Mouse (Mus musculus) hindbrain, embryonic 16.5 days (tissue): Measurements from ENCODE around the gene Sdhc. TPM values are rescaled to one million over a fixed set of nuclear protein-coding genes. Genes with fewer than 3 reads are reported as not detected.
"Not testable (repeated sequence)": the region's sequence is repeated elsewhere in the genome, so short reads cannot be mapped to it uniquely, and the experiment has no call there.

Experiments used
- ATAC-seq: fragments of 200-750 bp; cut with Nextera tagmentation; 2 replicates; pipeline ENCODE4 v1.8.0; 2017; ENCODE audit warnings: moderate TSS enrichment, moderate library complexity
- H3K27ac ChIP-seq: fragments of 300-500 bp; sonication (generic); 2 replicates; pipeline ENCODE4 v1.5.1; 2014; ENCODE audit warnings: low read depth, mild to moderate bottlenecking, control low read depth, low read length, moderate library complexity
- H3K27me3 ChIP-seq: fragments of 300-500 bp; sonication (generic); replicated peaks from 2 replicates; pipeline ENCODE4 v1.6.1; 2014; ENCODE audit warnings: low read length; ENCODE audit not compliant: control insufficient read depth, insufficient read depth
- H3K36me3 ChIP-seq: fragments of 300-500 bp; sonication (generic); 2 replicates; pipeline ENCODE4 v1.6.1; 2014; ENCODE audit warnings: mild to moderate bottlenecking, low read length, moderate library complexity, mixed read lengths; ENCODE audit not compliant: control insufficient read depth, insufficient read depth
- H3K4me1 ChIP-seq: fragments of 300-500 bp; sonication (generic); 2 replicates; pipeline ENCODE4 v1.6.1; 2014; ENCODE audit warnings: low read depth, low read length; ENCODE audit not compliant: control insufficient read depth, insufficient read depth
- H3K4me2 ChIP-seq: fragments of 300-500 bp; sonication (generic); 2 replicates; pipeline ENCODE4 v1.6.1; 2014; ENCODE audit warnings: mild to moderate bottlenecking, low read length, control low read depth, moderate library complexity
- H3K4me3 ChIP-seq: fragments of 300-500 bp; sonication (generic); 2 replicates; pipeline ENCODE4 v1.5.1; 2014; ENCODE audit warnings: mild to moderate bottlenecking, low read length, control low read depth, moderate library complexity
- H3K9ac ChIP-seq: fragments of 300-500 bp; sonication (generic); 2 replicates; pipeline ENCODE4 v1.6.1; 2014; ENCODE audit warnings: low read depth, mild to moderate bottlenecking, control low read depth, low read length, moderate library complexity
- H3K9me3 ChIP-seq: fragments of 300-500 bp; sonication (generic); 2 replicates; pipeline ENCODE4 v1.6.1; 2014; ENCODE audit warnings: mild to moderate bottlenecking, low read length, moderate library complexity; ENCODE audit not compliant: control insufficient read depth
- WGBS: fragments of 180-500 bp; shearing (Covaris S2); extraction: QIAGEN DNeasy Blood & Tissue Kit; methylation state at CpG from one replicate; pipeline ENCODE4 v1.1.7; 2014; 5-methylcytosine and 5-hydroxymethylcytosine counted together
- microRNA-seq: library from miRNA; unstranded; fragments of <30 nt; microRNA quantifications from one replicate; pipeline ENCODE4, GENCODE M21; 2017
- polyA plus RNA-seq: library from polyadenylated mRNA; unstranded; fragments of >200 nt; fragmentation: Nextera tagmentation; extraction: Ambion mirVana; gene quantifications from 2 replicates; pipeline ENCODE4 v1.2.1, GENCODE M21; 2015

Gene Sdhc
- polyA plus RNA-seq, 1 experiment from 2014 or later: 316 TPM

GRCm38 (mm10) chr1:171081512-171082231 lies 68.7 kb downstream of the Sdhc start:
- H3K27me3 ChIP-seq: peaks cover 10% of the 10 kb centered on the region
- ATAC-seq: peak; percentile 50
- H3K9me3 ChIP-seq, H3K36me3 ChIP-seq, H3K9ac ChIP-seq, H3K4me1 ChIP-seq, H3K4me2 ChIP-seq, H3K4me3 ChIP-seq, H3K27ac ChIP-seq: not testable (repeated sequence)
- WGBS: 43% methylated on average over 9 of the region's 17 CpGs

DNA sequence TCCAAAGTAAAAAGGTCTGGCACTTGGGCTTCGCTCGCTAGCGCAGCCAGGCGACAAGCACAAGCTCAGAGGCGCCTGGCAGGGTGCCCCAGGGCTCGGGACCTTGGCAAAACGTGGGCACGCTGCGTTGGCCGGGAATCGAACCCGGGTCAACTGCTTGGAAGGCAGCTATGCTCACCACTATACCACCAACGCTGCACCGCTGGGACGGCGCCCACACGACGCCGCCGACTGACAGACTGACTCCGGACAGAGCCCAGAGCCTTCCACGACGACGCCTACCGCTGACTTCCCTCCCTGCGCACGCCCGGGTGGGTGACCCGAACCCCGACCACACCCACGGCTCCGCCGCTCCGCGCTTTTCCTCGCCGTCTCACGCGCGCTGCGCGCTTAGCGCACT lies 70.6 kb downstream of the Sdhc start:
- H3K4me3 ChIP-seq, H3K27me3 ChIP-seq, H3K4me2 ChIP-seq, H3K9ac ChIP-seq, H3K4me1 ChIP-seq, H3K27ac ChIP-seq, H3K36me3 ChIP-seq, H3K9me3 ChIP-seq: not testable (repeated sequence)
- peak; percentile 8; the same call in 1 of the 2 replicates for ATAC-seq
- WGBS: no CpG with 5 or more reads among the region's 43 CpGs

GRCm38 (mm10) chr1:171079345-171079744 lies 71.1 kb downstream of the Sdhc start:
- H3K36me3 ChIP-seq, H3K9ac ChIP-seq, H3K4me3 ChIP-seq, H3K4me1 ChIP-seq, H3K4me2 ChIP-seq, H3K9me3 ChIP-seq, H3K27ac ChIP-seq, H3K27me3 ChIP-seq: not testable (repeated sequence)
- ATAC-seq: peak; percentile 37
- WGBS: 0% methylated on average over 1 of the region's 35 CpGs

DNA sequence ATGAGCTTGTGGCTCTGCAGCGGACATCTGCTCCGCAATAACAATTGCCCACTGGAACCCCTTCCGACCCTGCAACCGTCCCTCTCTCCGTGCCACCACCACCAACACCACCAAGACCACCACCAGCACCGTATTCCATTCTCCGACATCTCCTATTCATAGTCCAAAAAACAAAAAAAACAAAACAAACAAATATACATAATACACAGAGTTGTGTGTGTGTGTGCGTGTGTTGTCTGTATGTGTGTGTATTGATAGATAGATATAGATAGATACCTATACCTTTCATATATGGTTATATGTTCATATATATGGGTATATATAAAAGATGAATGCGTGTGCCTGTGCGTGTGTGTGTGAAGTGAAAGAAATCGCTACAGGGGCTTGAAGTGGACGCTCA lies 72.0 kb downstream of the Sdhc start:
- not testable (repeated sequence) for H3K9me3 ChIP-seq, H3K4me1 ChIP-seq, H3K36me3 ChIP-seq, H3K9ac ChIP-seq, H3K27ac ChIP-seq, ATAC-seq
- H3K27me3 ChIP-seq: peaks cover 14% of the 10 kb centered on the region
- WGBS: 20% methylated on average over 11 of the region's 12 CpGs
- H3K4me2 ChIP-seq: peak overlapping the region; percentile 47
- peak overlapping the region; percentile 17; the same call in 1 of the 2 replicates for H3K4me3 ChIP-seq

DNA sequence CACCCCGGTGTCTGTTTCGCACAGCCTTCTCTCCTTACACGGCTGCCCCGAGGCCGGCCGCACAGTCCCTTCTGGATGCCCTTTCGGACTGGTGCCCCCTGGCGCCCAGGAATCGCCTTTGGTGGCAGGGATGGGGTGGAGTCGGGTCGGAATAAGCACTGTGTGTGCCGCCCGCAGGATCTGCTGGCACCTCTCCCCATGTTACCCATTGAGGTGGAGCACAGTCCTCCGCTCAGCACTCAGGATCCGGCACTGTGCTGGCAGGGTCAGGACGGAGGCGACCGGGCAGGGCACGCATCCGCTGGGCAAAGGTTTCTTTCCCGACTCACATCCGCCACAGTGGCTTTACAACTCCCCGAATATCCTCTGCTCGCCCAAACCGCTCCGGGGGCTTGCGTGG lies 72.4 kb downstream of the Sdhc start:
- peak overlapping the region; percentile 22; the same call in 1 of the 2 replicates for H3K4me3 ChIP-seq
- 2% methylated on average over 15 of the region's 27 CpGs for WGBS
- not testable (repeated sequence) for H3K27ac ChIP-seq, H3K9me3 ChIP-seq, H3K4me1 ChIP-seq, H3K9ac ChIP-seq, H3K36me3 ChIP-seq
- peak; percentile 38 for ATAC-seq
- peak overlapping the region; percentile 42 for H3K4me2 ChIP-seq
- peaks cover 14% of the 10 kb centered on the region for H3K27me3 ChIP-seq

GRCm38 (mm10) chr1:171077192-171077591 lies 73.2 kb downstream of the Sdhc start:
- not testable (repeated sequence) for H3K4me3 ChIP-seq, H3K4me2 ChIP-seq, H3K9me3 ChIP-seq, H3K27ac ChIP-seq, H3K36me3 ChIP-seq, H3K4me1 ChIP-seq, ATAC-seq, H3K9ac ChIP-seq
- peaks cover 14% of the 10 kb centered on the region for H3K27me3 ChIP-seq
- 34% methylated on average over 5 of the region's 5 CpGs for WGBS

Small RNA genes lying within 50 kb of the gene (microRNA-seq; reads per million reads assigned to microRNA genes)
- gene Gm27844: not detected

Other genes with a start within 250 kb of the Sdhc start
- 1.1 and 1.2 TPM in 2 replicates for gene Fcrlb, start 237.7 kb downstream of the Sdhc start, polyA plus RNA-seq
- gene Fcrla, start 223.0 kb downstream of the Sdhc start, polyA plus RNA-seq: not detected in 2 replicates
- gene Fcgr2b, start 174.1 kb downstream of the Sdhc start, polyA plus RNA-seq: 1.6 and 2.3 TPM in 2 replicates
- gene Fcgr4, start 131.7 kb downstream of the Sdhc start, polyA plus RNA-seq: 0.20 and 0.40 TPM in 2 replicates
- gene Fcgr3, start 85.7 kb downstream of the Sdhc start, polyA plus RNA-seq: 9.8 and 11.5 TPM in 2 replicates
- gene Cfap126, start 36.7 kb downstream of the Sdhc start, polyA plus RNA-seq: 11.6 and 11.8 TPM in 2 replicates
- gene Mpz, start 108 bp upstream of the Sdhc start, polyA plus RNA-seq: 4.7 and 5.3 TPM in 2 replicates
- 44.7 and 48.7 TPM in 2 replicates for gene Pcp4l1, start 45.7 kb upstream of the Sdhc start, polyA plus RNA-seq
- 0.26 and 0.73 TPM in 2 replicates for gene Nr1i3, start 63.4 kb upstream of the Sdhc start, polyA plus RNA-seq
- 60.9 and 69.6 TPM in 2 replicates for gene Tomm40l, start 71.9 kb upstream of the Sdhc start, polyA plus RNA-seq
- gene Apoa2, start 74.5 kb upstream of the Sdhc start, polyA plus RNA-seq: 5.2 and 6.5 TPM in 2 replicates
- gene Fcer1g, start 83.8 kb upstream of the Sdhc start, polyA plus RNA-seq: 25.5 and 25.7 TPM in 2 replicates
- 6.0 and 6.6 TPM in 2 replicates for gene Adamts4, start 99.8 kb upstream of the Sdhc start, polyA plus RNA-seq
- gene Ndufs2, start 100.8 kb upstream of the Sdhc start, polyA plus RNA-seq: 262 and 280 TPM in 2 replicates
- 101 and 106 TPM in 2 replicates for gene B4galt3, start 119.7 kb upstream of the Sdhc start, polyA plus RNA-seq
- 42.7 and 47.9 TPM in 2 replicates for gene Ppox, start 130.6 kb upstream of the Sdhc start, polyA plus RNA-seq
- gene Usp21, start 137.4 kb upstream of the Sdhc start, polyA plus RNA-seq: 92.3 and 101 TPM in 2 replicates
- 115 and 126 TPM in 2 replicates for gene Ufc1, start 144.4 kb upstream of the Sdhc start, polyA plus RNA-seq
- gene Dedd, start 178.5 kb upstream of the Sdhc start, polyA plus RNA-seq: 46.5 and 49.5 TPM in 2 replicates
- 51.2 and 54.7 TPM in 2 replicates for gene Nit1, start 195.0 kb upstream of the Sdhc start, polyA plus RNA-seq
- gene Pfdn2, start 195.1 kb upstream of the Sdhc start, polyA plus RNA-seq: 123 and 143 TPM in 2 replicates
- gene Klhdc9, start 210.2 kb upstream of the Sdhc start, polyA plus RNA-seq: 3.3 and 4.3 TPM in 2 replicates
- gene Nectin4, start 219.5 kb upstream of the Sdhc start, polyA plus RNA-seq: 4.1 and 4.7 TPM in 2 replicates
- gene Arhgap30, start 238.4 kb upstream of the Sdhc start, polyA plus RNA-seq: 0.73 and 0.79 TPM in 2 replicates